Mouse (Mus musculus) adrenal gland, postnatal 36 days (tissue): ENCODE data around the gene Enthd1. TPM values are rescaled to one million over a fixed set of nuclear protein-coding genes. Genes with fewer than 3 reads are reported as not detected.
"Not testable (repeated sequence)": the region's sequence is repeated elsewhere in the genome, so short reads cannot be mapped to it uniquely, and the experiment has no call there.

ENCODE experiments used
- DNase-seq, 2 experiments: peaks; one replicate each; pipeline ENCODE4 v3.0.0; 2021; ENCODE audit warnings: mixed read lengths in 1 of 2
- total RNA-seq, 2 experiments: library from RNA; stranded (reverse); gene quantifications; 2 replicates each; pipeline ENCODE4 v1.2.3; 2021

The Enthd1 gene
- total RNA-seq, 2 experiments from 2014 or later, result not detected

GRCm38 (mm10) chr15:80538075-80538474 is 26.9 kb downstream of the Enthd1 start:
- DNase-seq, result no peak

- DNase-seq, result no peak
These were observed 28.9 kb downstream of the Enthd1 start for GRCm38 (mm10) chr15:80536051-80536450.

- no peak for DNase-seq
These were observed 31.7 kb downstream of the Enthd1 start for GRCm38 (mm10) chr15:80533274-80533673.

GRCm38 (mm10) chr15:80532281-80533072 is 32.5 kb downstream of the Enthd1 start:
- DNase-seq, result no peak

- no peak for DNase-seq
These were observed 33.9 kb downstream of the Enthd1 start for GRCm38 (mm10) chr15:80531026-80531425.

GRCm38 (mm10) chr15:80529955-80530869 is 34.7 kb downstream of the Enthd1 start:
- DNase-seq, result no peak

- no peak for DNase-seq
These were observed 43.1 kb downstream of the Enthd1 start for GRCm38 (mm10) chr15:80521661-80522388.

- DNase-seq, result no peak
These were observed 45.0 kb downstream of the Enthd1 start for GRCm38 (mm10) chr15:80519931-80520330.

GRCm38 (mm10) chr15:80518567-80519223 is 46.3 kb downstream of the Enthd1 start:
- no peak for DNase-seq

- peak in 1 of 2 experiments; percentile 6 for DNase-seq
These were observed 47.0 kb downstream of the Enthd1 start for GRCm38 (mm10) chr15:80517996-80518395.

GRCm38 (mm10) chr15:80516525-80516924 is 48.4 kb downstream of the Enthd1 start:
- no peak for DNase-seq

GRCm38 (mm10) chr15:80505086-80505485 is 59.9 kb downstream of the Enthd1 start:
- DNase-seq, result no peak

- not testable (repeated sequence) for DNase-seq
These were observed 61.8 kb downstream of the Enthd1 start for GRCm38 (mm10) chr15:80503155-80503554.

- no peak for DNase-seq
These were observed 62.2 kb downstream of the Enthd1 start for GRCm38 (mm10) chr15:80502741-80503140.

GRCm38 (mm10) chr15:80501106-80502096 is 63.6 kb downstream of the Enthd1 start:
- DNase-seq, result no peak

- no peak for DNase-seq
These were observed 64.5 kb downstream of the Enthd1 start for GRCm38 (mm10) chr15:80500426-80500825.

GRCm38 (mm10) chr15:80497733-80498132 is 67.2 kb downstream of the Enthd1 start:
- DNase-seq, result not testable (repeated sequence)

GRCm38 (mm10) chr15:80491505-80491904 is 73.5 kb downstream of the Enthd1 start:
- no peak for DNase-seq

GRCm38 (mm10) chr15:80490151-80490550 is 74.8 kb downstream of the Enthd1 start:
- DNase-seq, result no peak

GRCm38 (mm10) chr15:80488658-80489057 is 76.3 kb downstream of the Enthd1 start:
- no peak for DNase-seq
